Mouse (Mus musculus) limb, embryonic 12.5 days (tissue): ENCODE data around the gene Cacnb2. TPM values are rescaled to one million over a fixed set of nuclear protein-coding genes. Genes with fewer than 3 reads are reported as not detected.
"Not testable (repeated sequence)": the region's sequence is repeated elsewhere in the genome, so short reads cannot be mapped to it uniquely, and the experiment has no call there.

ENCODE experiments used
- ATAC-seq: fragments of 200-750 bp; cut with Nextera tagmentation; 2 replicates; pipeline ENCODE4 v1.8.0; 2017; ENCODE audit warnings: low read depth, moderate TSS enrichment; ENCODE audit not compliant: insufficient number of reproducible peaks, insufficient read depth, low FRiP score, low TSS enrichment
- H3K27ac ChIP-seq: fragments of 300-500 bp; sonication (generic); 2 replicates; pipeline ENCODE4 v1.5.1; 2016; ENCODE audit warnings: mild to moderate bottlenecking, moderate library complexity
- H3K27me3 ChIP-seq: fragments of 300-500 bp; sonication (generic); 2 replicates; pipeline ENCODE4 v1.6.1; 2016; ENCODE audit warnings: mild to moderate bottlenecking, moderate library complexity
- H3K36me3 ChIP-seq: fragments of 300-500 bp; sonication (generic); 2 replicates; pipeline ENCODE4 v1.6.1; 2016; ENCODE audit warnings: mild to moderate bottlenecking, moderate library complexity
- H3K4me1 ChIP-seq: fragments of 300-500 bp; sonication (generic); replicated peaks from 2 replicates; pipeline ENCODE4 v1.6.1; 2016
- H3K4me2 ChIP-seq: fragments of 300-500 bp; sonication (generic); 2 replicates; pipeline ENCODE4 v1.6.1; 2016; ENCODE audit warnings: mild to moderate bottlenecking, moderate library complexity
- H3K4me3 ChIP-seq: fragments of 300-500 bp; sonication (generic); replicated peaks from 2 replicates; pipeline ENCODE4 v1.5.1; 2016; ENCODE audit warnings: mild to moderate bottlenecking
- H3K9ac ChIP-seq: fragments of 300-500 bp; sonication (generic); replicated peaks from 2 replicates; pipeline ENCODE4 v1.6.1; 2016; ENCODE audit warnings: mild to moderate bottlenecking, moderate library complexity
- H3K9me3 ChIP-seq: fragments of 300-500 bp; sonication (generic); 2 replicates; pipeline ENCODE4 v1.6.1; 2016; ENCODE audit warnings: mild to moderate bottlenecking, moderate library complexity
- WGBS: fragments of 180-500 bp; shearing (Covaris S2); methylation state at CpG from one replicate; pipeline ENCODE4 v1.1.7; 2016; 5-methylcytosine and 5-hydroxymethylcytosine counted together
- polyA plus RNA-seq: library from polyadenylated mRNA; unstranded; fragments of >200 nt; fragmentation: Nextera tagmentation; extraction: Ambion mirVana; gene quantifications from 2 replicates; pipeline ENCODE4 v1.2.1, GENCODE M21; 2016

Cacnb2 gene
- polyA plus RNA-seq, 1 experiment from 2014 or later = 3.0 TPM

GRCm38 (mm10) chr2:14719119-14719718 is 116.3 kb downstream of the Cacnb2 start:
- no peaks in the 10 kb centered on the region for H3K27me3 ChIP-seq
- no peak overlapping the region for H3K4me2 ChIP-seq
- H3K36me3 ChIP-seq = no peaks in the 10 kb centered on the region
- no peak overlapping the region for H3K9ac ChIP-seq
- no peak for ATAC-seq
- 86% methylated on average over 9 of the region's 9 CpGs for WGBS
- H3K27ac ChIP-seq = no peak overlapping the region
- no peaks in the 10 kb centered on the region for H3K4me1 ChIP-seq
- no peak overlapping the region for H3K4me3 ChIP-seq
- H3K9me3 ChIP-seq = no peaks in the 10 kb centered on the region

GRCm38 (mm10) chr2:14725437-14725836 is 122.5 kb downstream of the Cacnb2 start:
- H3K27me3 ChIP-seq = no peaks in the 10 kb centered on the region
- no peak overlapping the region for H3K9ac ChIP-seq
- H3K4me3 ChIP-seq = no peak overlapping the region
- no peak overlapping the region for H3K4me2 ChIP-seq
- ATAC-seq = no peak
- no peak overlapping the region for H3K27ac ChIP-seq
- H3K4me1 ChIP-seq = no peaks in the 10 kb centered on the region
- no peaks in the 10 kb centered on the region for H3K9me3 ChIP-seq
- H3K36me3 ChIP-seq = no peaks in the 10 kb centered on the region

GRCm38 (mm10) chr2:14726601-14727000 is 123.7 kb downstream of the Cacnb2 start:
- H3K9me3 ChIP-seq, H3K4me3 ChIP-seq, ATAC-seq, H3K4me2 ChIP-seq, H3K9ac ChIP-seq, H3K27ac ChIP-seq, H3K27me3 ChIP-seq, H3K36me3 ChIP-seq, H3K4me1 ChIP-seq: not testable (repeated sequence)
- WGBS = 90% methylated on average over 13 of the region's 13 CpGs

GRCm38 (mm10) chr2:14738927-14739326 is 136.0 kb downstream of the Cacnb2 start:
- Histone ChIP-seq H3K27ac (no peak overlapping the region), H3K4me2 (peak overlapping the region; percentile 15; the same call in 1 of the 2 replicates), H3K9me3 (no peaks in the 10 kb centered on the region), H3K4me1 (peaks cover 10% of the 10 kb centered on the region; the same call in 1 of the 2 replicates), H3K4me3 (no peak overlapping the region), H3K27me3 (no peaks in the 10 kb centered on the region), H3K9ac (no peak overlapping the region), H3K36me3 (no peaks in the 10 kb centered on the region)
- WGBS = 41% methylated on average over 9 of the region's 9 CpGs
- no peak for ATAC-seq

GRCm38 (mm10) chr2:14739510-14739909 is 136.6 kb downstream of the Cacnb2 start:
- H3K4me2 ChIP-seq = no peak overlapping the region
- H3K4me3 ChIP-seq = no peak overlapping the region
- H3K27me3 ChIP-seq = no peaks in the 10 kb centered on the region
- peaks cover 10% of the 10 kb centered on the region; the same call in 1 of the 2 replicates for H3K4me1 ChIP-seq
- WGBS = 78% methylated on average over 15 of the region's 15 CpGs
- H3K36me3 ChIP-seq = no peaks in the 10 kb centered on the region
- H3K27ac ChIP-seq = no peak overlapping the region
- no peak for ATAC-seq
- H3K9ac ChIP-seq = no peak overlapping the region
- no peaks in the 10 kb centered on the region for H3K9me3 ChIP-seq

GRCm38 (mm10) chr2:14740359-14740758 is 137.5 kb downstream of the Cacnb2 start:
- no peaks in the 10 kb centered on the region for H3K9me3 ChIP-seq
- H3K4me3 ChIP-seq = no peak overlapping the region
- H3K4me2 ChIP-seq = no peak overlapping the region
- no peaks in the 10 kb centered on the region for H3K36me3 ChIP-seq
- ATAC-seq = no peak
- 68% methylated on average over 7 of the region's 7 CpGs for WGBS
- no peak overlapping the region for H3K27ac ChIP-seq
- no peaks in the 10 kb centered on the region for H3K27me3 ChIP-seq
- peaks cover 10% of the 10 kb centered on the region; the same call in 1 of the 2 replicates for H3K4me1 ChIP-seq
- H3K9ac ChIP-seq = no peak overlapping the region

- Histone ChIP-seq H3K4me3 (no peak overlapping the region), H3K27me3 (no peaks in the 10 kb centered on the region), H3K4me2 (no peak overlapping the region), H3K9me3 (no peaks in the 10 kb centered on the region), H3K9ac (no peak overlapping the region), H3K36me3 (no peaks in the 10 kb centered on the region), H3K4me1 (no peaks in the 10 kb centered on the region), H3K27ac (no peak overlapping the region)
- WGBS = 88% methylated on average over 1 of the region's 1 CpGs
- no peak for ATAC-seq
These were observed 141.9 kb downstream of the Cacnb2 start for GRCm38 (mm10) chr2:14744761-14745160.

- Histone ChIP-seq H3K4me3 (no peak overlapping the region), H3K27ac (no peak overlapping the region), H3K9me3 (no peaks in the 10 kb centered on the region), H3K4me1 (no peaks in the 10 kb centered on the region), H3K4me2 (no peak overlapping the region), H3K9ac (no peak overlapping the region), H3K36me3 (no peaks in the 10 kb centered on the region), H3K27me3 (no peaks in the 10 kb centered on the region)
- 53% methylated on average over 4 of the region's 4 CpGs for WGBS
- ATAC-seq = no peak
These were observed 160.0 kb downstream of the Cacnb2 start for GRCm38 (mm10) chr2:14762846-14763245.

GRCm38 (mm10) chr2:14763931-14764330 is 161.0 kb downstream of the Cacnb2 start:
- no peak overlapping the region for H3K9ac ChIP-seq
- H3K4me3 ChIP-seq = no peak overlapping the region
- no peaks in the 10 kb centered on the region for H3K9me3 ChIP-seq
- H3K4me1 ChIP-seq = no peaks in the 10 kb centered on the region
- no peaks in the 10 kb centered on the region for H3K36me3 ChIP-seq
- H3K27me3 ChIP-seq = no peaks in the 10 kb centered on the region
- H3K4me2 ChIP-seq = no peak overlapping the region
- no peak overlapping the region for H3K27ac ChIP-seq
- ATAC-seq = no peak
- 85% methylated on average over 6 of the region's 6 CpGs for WGBS

- 91% methylated on average over 1 of the region's 1 CpGs for WGBS
- no peak for ATAC-seq
These were observed 166.6 kb downstream of the Cacnb2 start for GRCm38 (mm10) chr2:14769448-14769847.

GRCm38 (mm10) chr2:14770635-14771034 is 167.7 kb downstream of the Cacnb2 start:
- Histone ChIP-seq H3K4me3 (no peak overlapping the region), H3K36me3 (no peaks in the 10 kb centered on the region), H3K9ac (no peak overlapping the region), H3K27me3 (no peaks in the 10 kb centered on the region), H3K4me1 (no peaks in the 10 kb centered on the region), H3K27ac (no peak overlapping the region), H3K4me2 (no peak overlapping the region), H3K9me3 (no peaks in the 10 kb centered on the region)
- ATAC-seq = no peak
- 83% methylated on average over 4 of the region's 4 CpGs for WGBS

More at GRCm38 (mm10) chr2:14769448-14769847, 166.6 kb downstream of the Cacnb2 start:
- Histone ChIP-seq H3K4me2 (no peak overlapping the region), H3K4me1 (no peaks in the 10 kb centered on the region), H3K27me3 (no peaks in the 10 kb centered on the region), H3K9me3 (no peaks in the 10 kb centered on the region), H3K4me3 (no peak overlapping the region), H3K27ac (no peak overlapping the region), H3K36me3 (no peaks in the 10 kb centered on the region), H3K9ac (no peak overlapping the region)

GRCm38 (mm10) chr2:14774375-14774774 is 171.5 kb downstream of the Cacnb2 start:
- H3K27ac ChIP-seq = no peak overlapping the region
- ATAC-seq = no peak
- H3K4me1 ChIP-seq = no peaks in the 10 kb centered on the region
- H3K36me3 ChIP-seq = no peaks in the 10 kb centered on the region
- no peak overlapping the region for H3K4me2 ChIP-seq
- H3K27me3 ChIP-seq = no peaks in the 10 kb centered on the region
- H3K9me3 ChIP-seq = no peaks in the 10 kb centered on the region
- no peak overlapping the region for H3K9ac ChIP-seq
- 78% methylated on average over 1 of the region's 1 CpGs for WGBS
- no peak overlapping the region for H3K4me3 ChIP-seq
